Mouse (Mus musculus): ENCODE measurements around the gene Ajap1.

The Ajap1 gene

DNA sequence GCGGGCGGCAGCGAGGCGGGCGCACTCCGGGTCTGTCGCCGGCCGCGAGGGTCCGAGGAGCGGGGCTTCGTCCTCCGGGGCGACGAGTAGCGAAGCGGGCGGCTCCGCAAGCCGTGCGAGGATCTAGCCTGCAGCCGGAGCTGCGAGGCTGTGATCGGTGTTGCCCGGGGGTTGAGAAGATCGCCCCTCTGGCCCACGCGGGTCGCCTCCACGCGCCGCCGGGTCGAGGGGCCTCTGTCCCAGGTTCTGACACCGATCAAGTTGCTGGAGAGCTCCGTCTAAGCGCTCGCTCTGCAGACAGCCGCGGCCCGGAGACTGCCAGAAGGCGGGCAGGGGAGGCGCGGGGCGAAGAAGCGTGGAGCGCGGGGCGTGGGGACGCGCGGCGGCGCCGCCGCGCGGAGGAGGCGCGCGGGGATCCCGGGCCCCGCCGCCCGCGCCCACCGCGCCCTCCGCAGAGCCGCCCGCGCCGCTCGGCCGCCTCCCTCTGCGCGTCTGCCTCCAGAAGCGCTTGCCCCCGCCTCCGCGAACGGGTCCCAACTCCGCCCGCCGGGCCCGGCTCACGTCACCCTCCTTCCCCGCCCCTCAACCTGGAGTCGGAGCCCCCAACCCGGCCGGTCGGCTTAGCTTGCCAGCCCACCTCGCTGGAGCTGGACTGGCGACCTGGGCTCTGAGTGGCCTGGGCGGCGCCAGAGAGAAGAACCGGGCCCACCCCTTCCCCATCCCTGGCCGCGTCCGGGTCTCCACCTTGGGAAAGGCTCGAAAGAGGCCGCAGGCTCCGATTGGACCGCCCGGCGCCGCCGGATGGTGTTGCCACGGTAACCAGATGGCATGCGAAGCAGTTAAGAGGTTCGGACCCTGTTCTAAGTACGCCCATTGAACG lies at the start of gene Ajap1:
TSS of gene Ajap1 (minus strand) at position 353 of the 880 bp plus-strand sequence.
- no peak for DNase-seq (ENCODE audit: extremely low spot score, low read depth, low spot score)

DNA sequence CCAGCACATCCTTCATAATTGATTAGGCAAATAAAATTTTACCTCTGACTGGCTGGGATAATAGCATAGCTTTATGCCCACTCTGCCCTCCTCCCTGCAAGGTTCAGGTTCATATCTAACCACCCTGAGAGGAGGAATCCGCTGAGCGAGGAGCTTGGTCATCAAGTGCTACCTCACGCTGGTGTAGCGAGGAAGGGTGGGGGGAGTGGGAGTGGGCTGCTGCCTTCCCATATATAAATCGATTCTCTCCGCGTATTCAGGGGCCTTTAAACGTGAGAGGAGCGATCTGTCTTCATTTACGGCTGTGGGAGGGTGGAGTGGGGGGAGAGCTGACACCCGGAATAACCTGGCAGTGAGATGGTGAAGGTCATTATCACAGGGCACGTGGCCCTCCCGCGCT lies 47.9 kb upstream of the Ajap1 start:
- DNase-seq (ENCODE audit: extremely low spot score, low read depth, low spot score): no peak

DNA sequence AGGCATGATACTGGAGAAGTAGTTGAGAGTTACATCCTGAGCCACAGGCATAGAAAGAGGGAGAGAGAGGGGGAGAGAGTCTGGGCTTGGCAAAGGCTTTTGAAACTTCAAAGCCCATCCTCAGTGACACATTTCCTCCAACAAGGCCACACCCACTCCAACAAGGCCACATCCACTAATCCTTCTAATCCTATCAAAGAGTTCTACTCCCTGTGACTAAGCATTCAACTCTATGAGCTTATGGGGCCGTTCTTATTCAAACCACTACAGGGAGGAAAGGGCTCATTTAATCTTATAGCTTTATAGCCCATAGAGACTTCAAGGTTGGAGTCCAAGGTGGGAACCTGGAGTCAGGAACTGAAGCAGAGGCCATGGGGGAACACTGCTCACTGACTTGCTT lies 39.0 kb upstream of the Ajap1 start:
- DNase-seq (ENCODE audit: extremely low spot score, low read depth, low spot score): no peak

DNA sequence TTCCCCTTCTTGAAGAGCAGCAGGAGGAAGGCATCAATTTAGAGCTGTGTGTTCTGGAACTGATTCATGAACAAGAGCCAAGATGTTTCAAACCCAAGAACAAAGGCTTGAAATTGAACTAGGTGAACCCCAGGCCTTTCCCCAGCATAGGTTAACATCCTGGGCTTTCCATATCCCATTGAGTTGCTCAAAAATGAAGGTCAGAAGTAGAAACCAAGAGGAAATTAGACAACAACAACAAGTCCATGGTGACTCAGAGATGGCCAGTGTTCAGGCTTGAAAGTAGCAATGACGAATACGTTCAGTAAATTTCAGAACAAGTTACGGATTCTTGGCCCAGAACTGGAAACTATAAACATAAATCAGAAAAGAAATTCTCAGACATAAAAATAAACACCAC lies 37.3 kb upstream of the Ajap1 start:
- no peak for DNase-seq (ENCODE audit: extremely low spot score, low read depth, low spot score)

DNA sequence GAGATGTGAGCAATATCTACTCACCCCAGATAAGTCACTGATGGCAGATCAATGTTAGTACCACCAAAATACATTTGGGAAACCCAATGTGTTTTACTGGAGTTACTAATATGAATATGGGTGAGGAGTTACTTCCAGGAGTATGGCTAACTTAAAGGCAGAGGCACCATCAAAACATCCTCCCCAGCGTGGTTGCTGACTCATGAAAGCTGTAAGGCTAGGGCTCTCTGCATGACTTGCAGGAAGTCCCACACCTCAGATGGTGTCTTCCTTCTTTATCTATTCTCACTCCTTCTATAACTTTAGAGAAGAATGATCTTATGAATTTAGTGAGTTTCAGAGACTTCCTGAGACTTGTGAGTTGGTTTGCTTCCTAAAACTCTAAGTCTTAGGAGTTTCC lies 36.7 kb upstream of the Ajap1 start:
- DNase-seq (ENCODE audit: extremely low spot score, low read depth, low spot score): no peak

DNA sequence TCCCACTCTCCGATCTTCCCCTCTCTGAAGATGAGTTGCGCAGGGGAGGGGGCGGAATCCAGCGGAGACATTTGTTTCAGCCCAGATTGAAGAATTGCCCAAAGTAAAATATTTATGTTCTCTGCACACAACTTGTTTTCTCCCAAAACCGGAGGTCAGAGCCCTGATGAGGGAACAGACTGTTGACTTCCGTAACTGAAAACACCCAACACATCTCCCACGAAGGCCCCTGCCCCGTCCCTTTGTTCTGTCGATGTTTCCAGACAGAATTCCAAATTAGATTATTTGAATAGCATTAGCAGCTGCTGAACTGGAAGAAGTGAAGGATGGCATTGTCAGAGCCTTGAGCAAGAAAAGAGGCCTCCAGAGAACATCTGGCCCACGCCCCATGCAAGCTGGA lies 33.2 kb upstream of the Ajap1 start:
- DNase-seq (ENCODE audit: extremely low spot score, low read depth, low spot score): no peak

DNA sequence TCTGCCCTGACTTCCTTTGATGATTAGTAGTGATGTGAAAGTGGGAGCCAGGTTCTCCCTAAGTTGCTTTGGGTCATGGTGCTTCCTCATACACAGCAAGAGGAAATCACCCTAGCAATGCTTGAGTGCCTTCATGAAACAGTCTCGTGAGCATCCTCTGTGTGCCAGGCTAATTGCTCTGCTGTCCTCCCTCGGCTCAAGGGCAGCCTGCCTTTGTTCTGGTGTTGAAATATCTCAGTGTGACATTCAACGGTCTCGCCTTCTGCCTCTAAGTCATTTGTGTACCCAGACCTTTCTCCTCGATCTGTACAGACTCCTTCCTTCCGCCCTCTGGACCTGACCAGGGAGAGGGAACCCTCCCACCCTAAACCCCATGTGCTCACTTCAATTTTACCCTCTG lies 31.5 kb upstream of the Ajap1 start:
- DNase-seq (ENCODE audit: extremely low spot score, low read depth, low spot score): no peak

DNA sequence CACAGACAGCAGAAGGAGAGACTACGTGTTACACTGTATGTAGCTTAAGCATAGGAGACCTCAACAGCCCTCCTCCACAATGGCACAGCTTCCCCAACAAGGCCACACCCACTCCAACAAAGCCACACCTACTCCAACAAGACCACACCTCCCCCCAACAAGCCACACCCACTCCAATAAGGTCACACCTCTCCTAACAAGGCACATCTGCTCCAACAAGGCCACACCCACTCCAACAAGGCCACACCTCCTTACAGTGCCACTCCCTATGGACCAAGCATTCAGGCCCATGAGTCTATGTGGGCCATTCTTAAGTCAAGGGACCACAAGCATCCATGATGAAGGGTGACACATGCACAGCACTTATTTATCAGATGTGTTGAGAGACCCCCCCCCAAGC lies 28.9 kb upstream of the Ajap1 start:
- no peak for DNase-seq (ENCODE audit: extremely low spot score, low read depth, low spot score)

DNA sequence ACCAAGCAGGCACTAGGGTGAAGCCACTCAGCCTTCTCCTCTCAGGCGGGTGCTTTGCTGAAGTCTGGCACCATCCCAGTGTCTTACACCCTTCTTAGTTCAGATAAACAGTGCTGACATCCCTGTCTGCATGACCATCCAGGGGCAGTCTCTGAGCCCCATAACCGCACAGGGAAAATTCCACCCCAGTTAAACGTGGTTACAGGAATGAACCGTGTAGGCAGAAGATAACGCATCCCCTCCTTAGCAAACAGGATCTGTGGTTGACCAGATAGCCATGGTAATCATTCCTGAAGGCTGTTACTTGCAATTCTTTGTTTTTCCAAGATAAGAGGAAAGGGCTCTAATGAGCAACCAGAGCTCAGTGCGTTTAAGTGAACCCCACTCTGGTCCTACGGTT lies 19.3 kb upstream of the Ajap1 start:
- DNase-seq (ENCODE audit: extremely low spot score, low read depth, low spot score): no peak

DNA sequence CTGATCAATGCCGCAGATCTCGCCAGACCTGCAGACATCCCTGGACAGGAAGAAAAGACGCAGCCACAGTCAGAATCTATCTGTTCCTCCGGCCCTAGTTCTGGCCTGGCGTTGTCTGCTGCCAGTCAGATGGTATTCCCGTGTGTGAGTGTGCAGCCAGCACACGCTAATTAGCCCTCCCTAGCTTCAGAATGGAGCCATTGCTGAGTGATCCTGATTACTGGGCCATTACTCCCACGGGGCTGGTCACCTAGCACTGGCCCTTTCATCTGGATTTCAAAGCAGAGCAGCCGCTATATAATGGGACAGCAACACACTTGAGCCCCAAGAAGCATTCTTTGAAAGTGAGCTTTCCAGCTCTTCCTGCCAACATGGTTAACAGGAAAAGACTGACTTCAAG lies 9.8 kb upstream of the Ajap1 start:
- no peak for DNase-seq (ENCODE audit: extremely low spot score, low read depth, low spot score)

DNA sequence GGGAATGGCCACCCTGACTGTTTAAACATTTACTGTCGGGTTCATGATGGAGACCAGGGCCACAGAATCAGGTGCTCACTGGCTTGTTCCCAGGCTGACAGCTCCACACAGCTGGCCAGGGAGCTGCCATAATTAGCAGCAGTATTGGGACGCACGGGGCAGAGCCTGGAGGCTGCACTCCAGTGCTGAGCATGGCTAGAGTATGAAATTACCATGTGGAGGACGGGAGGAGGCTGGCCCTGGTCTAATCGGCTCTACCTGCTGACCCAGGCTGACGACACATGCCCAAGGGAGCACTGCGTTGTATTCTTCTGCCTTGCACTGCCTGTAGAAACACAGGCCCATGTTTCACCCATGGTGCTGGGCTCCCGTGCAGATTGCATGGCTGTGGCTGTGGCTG lies 6.5 kb upstream of the Ajap1 start:
- no peak for DNase-seq (ENCODE audit: extremely low spot score, low read depth, low spot score)

DNA sequence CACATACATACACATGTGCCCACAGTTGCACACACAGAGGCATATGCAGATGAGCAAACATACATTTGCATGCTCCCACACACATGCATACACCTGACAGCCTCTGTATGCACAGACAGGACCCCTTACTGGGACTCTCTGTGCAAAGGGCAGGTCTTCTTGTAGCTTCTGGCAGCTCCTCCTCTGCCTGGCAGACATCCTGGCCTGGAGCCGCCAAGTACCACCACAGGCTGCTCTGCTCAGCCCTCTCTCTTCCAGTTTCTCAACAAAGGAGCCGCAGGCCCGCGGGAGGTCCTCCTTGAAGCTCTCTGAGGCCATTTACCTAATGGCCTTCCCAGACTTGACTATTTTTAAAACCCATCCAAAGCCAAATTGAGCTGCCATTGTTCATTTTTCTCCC lies 3.3 kb upstream of the Ajap1 start:
- DNase-seq (ENCODE audit: extremely low spot score, low read depth, low spot score): no peak

DNA sequence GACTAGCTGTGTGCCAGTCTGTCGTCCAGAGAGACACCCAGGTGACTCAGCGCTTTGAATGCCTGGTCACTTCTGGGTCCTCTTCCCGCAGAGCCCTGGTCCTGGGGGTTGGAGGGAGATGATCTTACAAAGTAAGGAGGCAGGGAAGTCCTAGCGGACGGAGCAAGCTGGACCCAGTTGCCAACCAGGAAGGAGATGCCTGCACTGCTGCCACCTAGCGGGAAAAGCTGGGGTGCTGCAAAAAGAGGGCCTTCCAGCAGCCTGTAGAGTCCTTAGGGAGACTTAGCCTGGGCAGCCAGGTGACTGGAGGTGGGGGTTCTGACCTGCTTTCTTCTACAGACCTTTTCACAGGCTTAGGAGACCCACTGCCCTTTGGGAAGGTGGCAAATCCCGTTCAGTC lies 1.8 kb upstream of the Ajap1 start:
- peak; percentile 77 for DNase-seq (ENCODE audit: extremely low spot score, low read depth, low spot score)

DNA sequence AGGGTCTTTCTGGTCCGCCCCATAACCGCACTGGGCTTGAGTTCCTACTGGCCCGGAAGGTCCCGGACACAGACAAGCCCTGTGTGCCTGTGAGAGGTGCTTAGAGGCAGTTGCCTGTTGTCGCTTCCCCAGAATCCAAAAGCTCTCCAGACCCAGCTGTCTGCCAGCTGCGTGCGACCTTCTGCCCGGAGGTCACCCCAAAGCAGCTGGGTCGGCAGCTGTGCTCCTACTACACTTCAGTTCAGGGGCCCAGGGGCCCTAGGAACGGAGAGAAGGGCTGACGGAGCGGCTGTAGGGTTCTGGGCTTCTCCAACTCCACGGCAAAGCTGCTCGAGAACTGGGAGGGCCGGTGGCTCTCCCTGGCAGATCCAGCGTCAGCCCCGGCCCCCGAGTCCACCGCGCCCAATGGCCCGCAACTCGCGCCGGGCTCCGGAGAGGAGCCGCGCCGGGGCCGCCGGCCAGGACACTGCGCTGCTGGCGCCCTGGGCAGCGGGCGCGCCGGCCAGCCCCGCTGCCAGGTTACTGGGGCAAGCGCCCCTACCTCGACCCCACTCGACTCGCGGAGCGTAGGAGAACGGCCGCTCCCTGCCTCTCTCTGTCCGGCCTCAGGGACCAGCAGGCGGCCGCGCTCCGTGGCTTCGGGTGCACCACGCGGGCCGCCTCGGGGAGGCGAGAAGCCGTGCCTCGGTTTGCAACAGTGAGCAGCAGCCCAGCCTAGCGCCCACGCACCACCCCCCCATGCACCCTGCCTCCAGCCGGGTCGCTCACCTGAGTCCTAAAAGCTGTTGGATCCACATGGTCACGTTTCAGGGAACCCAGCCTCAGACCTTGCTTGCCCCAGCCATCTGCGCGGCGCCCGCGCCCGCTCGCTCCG lies 1.0 kb downstream of the Ajap1 start:
- no peak for DNase-seq (ENCODE audit: extremely low spot score, low read depth, low spot score)

DNA sequence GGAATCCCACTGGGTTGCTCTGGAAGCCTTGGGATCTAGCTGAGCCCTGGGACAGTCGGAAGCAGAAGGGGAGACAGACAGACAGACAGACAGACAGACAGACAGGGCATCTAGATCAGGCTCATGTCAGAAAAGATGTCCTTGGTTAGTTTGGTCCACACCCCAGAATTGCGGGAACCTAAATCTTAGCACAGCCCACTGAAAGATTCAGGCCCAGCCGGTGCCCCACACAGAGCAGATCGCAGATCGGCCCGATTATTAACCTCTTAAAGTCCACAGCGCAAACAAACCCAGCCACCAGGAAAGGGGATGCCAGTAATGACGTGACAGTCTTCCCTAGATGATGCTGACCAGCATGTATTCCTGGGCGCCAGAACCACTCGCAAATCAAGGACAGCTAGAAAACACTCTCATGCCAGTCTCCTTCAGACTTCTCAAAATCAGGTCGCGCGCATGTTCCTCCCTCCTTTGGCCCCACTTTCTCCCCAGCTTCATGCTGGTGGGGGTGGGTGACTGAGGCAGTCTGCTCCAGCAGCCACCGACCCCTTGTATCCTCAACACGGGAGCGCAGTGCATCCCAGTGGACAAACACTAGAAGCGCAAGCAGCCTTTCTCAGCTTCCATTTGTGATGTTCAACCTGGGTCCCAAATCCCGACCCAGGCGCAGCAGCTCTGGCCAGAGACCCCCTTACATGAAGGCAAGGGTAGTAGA lies 1.9 kb downstream of the Ajap1 start:
- no peak for DNase-seq (ENCODE audit: extremely low spot score, low read depth, low spot score)

DNA sequence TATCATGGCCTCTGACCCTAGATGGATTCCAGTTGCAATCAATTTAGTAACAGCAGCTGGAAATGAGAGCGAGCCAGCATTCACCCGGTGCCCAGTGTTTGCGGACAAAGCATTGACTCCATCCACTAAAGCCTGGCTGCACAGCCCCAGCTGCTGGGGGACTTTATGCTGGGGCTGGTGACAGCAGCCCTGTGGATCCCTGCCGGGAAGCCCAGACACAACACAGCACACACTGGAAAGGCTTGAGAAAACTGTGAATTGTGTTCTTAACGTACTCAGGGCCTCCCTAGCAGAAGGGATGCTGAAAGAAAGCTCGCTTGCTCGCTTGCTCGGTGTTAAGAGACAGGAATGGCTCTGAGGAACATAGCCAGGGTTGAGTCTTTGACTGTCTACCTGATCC lies 3.5 kb downstream of the Ajap1 start:
- no peak for DNase-seq (ENCODE audit: extremely low spot score, low read depth, low spot score)

DNA sequence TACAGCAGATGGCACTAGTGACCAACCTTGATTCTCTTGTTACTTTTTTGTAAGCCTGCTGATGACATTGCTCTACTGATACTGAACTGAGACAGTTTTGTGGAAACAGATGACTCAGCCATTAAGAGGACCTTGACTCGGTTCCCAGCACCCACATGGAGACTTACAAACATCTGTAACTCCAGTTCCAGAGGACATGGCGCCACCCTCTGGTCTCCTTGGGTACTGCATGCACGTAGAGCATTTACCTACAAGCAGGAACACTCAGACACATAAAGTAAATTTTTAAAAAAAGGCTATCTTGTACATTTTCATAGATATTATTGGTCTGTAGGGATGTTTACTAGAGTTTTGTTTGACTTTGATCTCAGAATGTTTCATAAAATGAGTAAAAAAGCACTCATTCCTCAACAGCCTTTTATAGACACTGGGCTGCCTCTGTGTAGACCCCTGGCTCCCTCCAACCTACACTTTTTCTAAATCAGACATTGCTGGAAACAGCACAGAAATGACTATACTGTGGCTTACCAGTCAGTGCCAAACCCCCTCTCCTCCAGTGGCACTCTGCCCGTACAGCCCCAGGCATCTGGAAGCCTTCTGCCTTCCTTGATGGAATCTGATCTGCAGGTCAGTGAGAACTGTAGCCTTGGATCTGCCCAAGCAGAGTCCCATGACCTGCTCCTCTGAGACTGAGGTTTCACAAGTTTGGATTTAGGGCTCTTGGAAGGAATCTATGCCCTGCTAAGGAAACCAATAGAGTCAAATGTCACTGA lies 8.9 kb downstream of the Ajap1 start:
- DNase-seq (ENCODE audit: extremely low spot score, low read depth, low spot score): no peak

DNA sequence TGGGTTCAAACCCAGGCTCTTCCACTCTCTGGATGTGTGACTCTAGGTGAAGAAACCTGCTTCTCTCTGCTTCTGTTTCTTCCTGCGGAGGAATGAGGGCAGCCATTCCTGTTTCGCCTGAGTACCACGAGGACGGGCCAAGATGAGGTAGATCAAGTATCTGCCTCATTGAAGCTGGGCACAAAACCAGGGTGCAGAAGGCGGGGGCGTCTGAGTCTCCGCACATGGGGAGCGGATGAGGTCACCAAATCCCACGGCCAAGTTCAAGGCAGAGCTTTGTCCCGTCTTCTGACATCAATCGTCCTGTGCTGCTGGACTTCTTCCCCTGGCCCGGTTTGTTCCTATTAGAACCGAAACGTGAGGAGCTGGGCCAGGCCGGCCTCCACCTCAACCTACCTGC lies 12.9 kb downstream of the Ajap1 start:
- no peak for DNase-seq (ENCODE audit: extremely low spot score, low read depth, low spot score)

DNA sequence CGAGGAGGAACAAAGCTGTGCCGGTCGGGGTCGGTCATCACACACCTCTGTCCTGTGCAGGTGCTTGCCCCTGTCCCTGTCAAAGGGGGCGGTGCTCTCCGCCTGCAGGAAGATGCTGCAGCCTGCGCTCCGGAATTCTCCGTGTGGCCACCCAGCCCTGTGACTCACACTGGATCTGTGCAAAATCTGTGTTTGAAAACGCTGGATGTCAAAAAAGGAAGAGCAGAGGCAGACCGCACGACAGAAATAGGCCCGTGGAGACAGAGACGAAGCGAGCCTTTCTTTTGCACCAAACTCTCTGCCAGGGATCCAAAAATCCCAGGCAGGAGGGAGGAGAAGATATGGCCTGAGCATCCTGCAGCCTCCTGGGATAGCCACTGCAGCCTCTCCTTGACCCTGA lies 22.7 kb downstream of the Ajap1 start:
- DNase-seq (ENCODE audit: extremely low spot score, low read depth, low spot score): no peak

DNA sequence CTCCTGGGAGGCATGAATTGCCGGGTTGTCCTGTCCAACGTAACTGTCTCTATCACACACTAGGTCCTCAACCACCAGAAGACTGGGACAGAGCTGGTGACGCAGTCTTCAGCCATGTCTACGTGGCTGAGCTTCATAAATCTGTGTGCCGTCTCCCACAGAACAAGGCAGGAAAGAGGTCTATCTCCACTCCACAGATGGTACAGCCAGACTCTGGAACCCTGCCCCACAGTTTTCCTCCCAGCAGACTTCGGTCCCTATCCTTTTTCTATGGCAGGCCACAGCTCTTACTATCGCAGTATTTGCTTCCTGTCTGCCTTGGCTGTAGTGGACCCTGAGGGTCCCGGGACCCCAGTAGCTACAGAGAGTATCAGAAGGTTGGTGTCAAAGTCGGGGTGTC lies 23.1 kb downstream of the Ajap1 start:
- no peak for DNase-seq (ENCODE audit: extremely low spot score, low read depth, low spot score)

DNA sequence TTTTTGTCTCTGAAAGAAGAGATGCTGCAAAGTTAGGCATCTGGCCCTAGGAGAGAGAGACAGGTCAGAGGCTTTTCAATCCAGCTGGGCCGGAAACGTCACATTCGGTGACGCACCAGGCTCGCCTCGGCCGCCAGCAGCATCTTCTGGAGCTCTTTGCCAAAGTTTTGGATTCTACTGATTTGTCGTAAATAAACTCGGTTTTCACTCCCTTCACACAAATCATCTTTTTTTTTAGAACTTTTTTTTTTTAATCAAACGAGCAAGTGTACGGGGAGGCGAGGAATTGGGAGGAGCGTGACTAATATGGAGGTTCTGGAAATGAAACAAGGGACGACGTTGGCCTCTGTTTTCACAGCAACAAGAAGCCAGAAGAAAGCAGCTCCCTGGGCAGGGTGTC lies 23.8 kb downstream of the Ajap1 start:
- no peak for DNase-seq (ENCODE audit: extremely low spot score, low read depth, low spot score)

Data from hindlimb bud, embryonic 11.5 days (tissue).